Mouse (Mus musculus): ENCODE results near the gene Gm12830.

GRCm38 (mm10) chr4:114858426-114858825 lies 36.9 kb downstream of the Gm12830 start:
- TF ChIP-seq CTCF (IDR thresholded peaks at IDR 0.05; ENCODE audit: extremely low read depth, insufficient read length, insufficient replicate concordance, low read depth, low read length) = no peak
- no peak for TF ChIP-seq POLR2A (IDR thresholded peaks at IDR 0.05; ENCODE audit: low read depth, low read length)
